Mouse (Mus musculus) CD4-positive, CD25-positive, alpha-beta regulatory T cell, adult 2 months (primary cell): ENCODE results near the gene Acacb.
A peak's percentile ranks its signal among the peaks of the same experiment; 100 is the strongest.

Experiments
- DNase-seq: peaks from one replicate; pipeline ENCODE4 v3.0.0-alpha.2; 2012; ENCODE audit warnings: low read depth, low spot score

Acacb gene

GRCm38 (mm10) chr5:114146028-114146888, at the start of gene Acacb:
Gene Acacb (plus strand): TSS chr5:114146535.
- no peak for DNase-seq

GRCm38 (mm10) chr5:114099709-114100389, 46.5 kb upstream of the Acacb start:
- DNase-seq = peak; percentile 91

- DNase-seq = no peak
Measured at GRCm38 (mm10) chr5:114100390-114101099, 45.8 kb upstream of the Acacb start.

GRCm38 (mm10) chr5:114101873-114102272, 44.5 kb upstream of the Acacb start:
- DNase-seq = no peak

GRCm38 (mm10) chr5:114102807-114103206, 43.5 kb upstream of the Acacb start:
- DNase-seq = no peak

GRCm38 (mm10) chr5:114106391-114106935, 39.9 kb upstream of the Acacb start:
- no peak for DNase-seq

GRCm38 (mm10) chr5:114113334-114113733, 33.0 kb upstream of the Acacb start:
- DNase-seq = peak; percentile 32

- no peak for DNase-seq
Measured at GRCm38 (mm10) chr5:114115030-114115429, 31.3 kb upstream of the Acacb start.

GRCm38 (mm10) chr5:114116586-114116985, 29.7 kb upstream of the Acacb start:
- DNase-seq = no peak

- DNase-seq = no peak
Measured at GRCm38 (mm10) chr5:114119806-114120205, 26.5 kb upstream of the Acacb start.

- no peak for DNase-seq
Measured at GRCm38 (mm10) chr5:114126008-114126407, 20.3 kb upstream of the Acacb start.

- DNase-seq = no peak
Measured at GRCm38 (mm10) chr5:114126499-114127244, 19.7 kb upstream of the Acacb start.

GRCm38 (mm10) chr5:114127374-114128349, 18.7 kb upstream of the Acacb start, which contains the start of gene Alkbh2:
Gene Alkbh2 (minus strand): TSS chr5:114128218.
- DNase-seq = peak; percentile 92

- DNase-seq = no peak
Measured at GRCm38 (mm10) chr5:114129550-114130210, 16.7 kb upstream of the Acacb start.

GRCm38 (mm10) chr5:114130211-114130605, 16.1 kb upstream of the Acacb start, which contains the start of gene Ung:
Gene Ung (plus strand): TSS chr5:114130386.
- peak; percentile 86 for DNase-seq

GRCm38 (mm10) chr5:114130698-114131520, 15.4 kb upstream of the Acacb start:
- DNase-seq = peak; percentile 96

- DNase-seq = peak; percentile 89
Measured at GRCm38 (mm10) chr5:114131521-114131840, 14.9 kb upstream of the Acacb start.

- no peak for DNase-seq
Measured at GRCm38 (mm10) chr5:114132841-114133240, 13.5 kb upstream of the Acacb start.
